Mouse (Mus musculus) lung, postnatal 14 days (tissue): ENCODE measurements around the gene Dock4.
"Not testable (repeated sequence)": the region's sequence is repeated elsewhere in the genome, so short reads cannot be mapped to it uniquely, and the experiment has no call there.

Experiments
- DNase-seq: peaks from one replicate; pipeline ENCODE4 v3.0.0; 2021

Gene Dock4

DNA sequence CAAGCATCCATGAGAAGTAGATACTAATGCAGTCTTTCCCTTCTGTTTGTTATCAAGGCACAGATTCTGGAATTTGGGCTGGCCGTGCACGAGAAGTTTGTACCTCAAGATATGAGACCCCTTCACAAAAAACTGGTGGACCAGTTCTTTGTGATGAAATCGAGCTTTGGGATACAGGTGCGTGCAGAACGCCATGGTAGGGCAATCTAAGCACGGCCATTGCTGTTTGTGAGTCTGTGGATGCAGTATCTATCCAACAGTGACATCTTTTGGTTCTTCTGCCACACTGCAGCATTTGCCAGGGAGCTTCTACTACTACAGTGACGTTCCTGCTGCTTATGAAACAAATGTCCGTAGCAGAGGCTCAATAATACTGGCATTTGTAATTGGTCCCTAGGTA, 386.4 kb downstream of the Dock4 start:
- DNase-seq = peak; percentile 41

DNA sequence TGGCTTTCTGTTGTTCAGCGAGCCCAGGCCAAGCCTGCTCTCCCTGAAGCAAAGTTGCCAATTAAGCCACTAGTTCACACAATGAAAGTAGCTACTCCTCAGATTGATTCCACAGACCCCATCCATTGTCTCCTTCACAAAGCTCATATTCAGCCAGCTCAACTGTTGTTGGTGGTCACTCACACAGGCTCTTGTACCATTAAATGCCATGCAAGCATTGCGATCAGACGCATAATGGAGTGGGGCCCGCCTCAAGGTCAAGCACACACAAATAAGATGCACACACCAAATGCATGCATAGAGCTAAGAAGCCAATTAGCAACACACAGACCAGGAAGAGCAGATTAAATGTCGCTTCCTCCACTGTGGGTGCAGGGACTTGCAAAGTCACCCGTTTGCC, 391.2 kb downstream of the Dock4 start:
- no peak for DNase-seq

GRCm38 (mm10) chr12:40837597-40838337, 392.0 kb downstream of the Dock4 start:
- peak; percentile 79 for DNase-seq

- no peak for DNase-seq
These were observed 392.6 kb downstream of the Dock4 start for GRCm38 (mm10) chr12:40838338-40838695.

DNA sequence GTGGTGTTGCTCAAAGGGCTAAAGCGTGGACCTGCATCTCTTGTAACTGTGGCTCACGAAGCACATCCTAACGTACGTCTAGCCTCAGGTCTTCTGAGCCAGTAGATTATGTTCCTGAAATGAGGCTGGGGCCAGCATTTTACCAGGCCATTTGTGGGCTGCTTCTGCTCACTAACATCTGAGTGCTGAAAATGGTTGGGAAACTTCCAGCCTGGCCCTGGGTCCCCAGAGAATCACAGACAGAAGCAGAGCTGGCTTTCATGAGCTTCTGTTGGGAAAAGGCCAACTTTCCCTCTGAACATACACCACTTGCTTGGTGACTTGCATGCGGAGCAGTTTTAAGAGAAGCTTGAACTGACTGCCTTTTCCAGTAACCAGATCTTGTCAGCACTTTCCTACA, 393.2 kb downstream of the Dock4 start:
- DNase-seq = peak; percentile 30

DNA sequence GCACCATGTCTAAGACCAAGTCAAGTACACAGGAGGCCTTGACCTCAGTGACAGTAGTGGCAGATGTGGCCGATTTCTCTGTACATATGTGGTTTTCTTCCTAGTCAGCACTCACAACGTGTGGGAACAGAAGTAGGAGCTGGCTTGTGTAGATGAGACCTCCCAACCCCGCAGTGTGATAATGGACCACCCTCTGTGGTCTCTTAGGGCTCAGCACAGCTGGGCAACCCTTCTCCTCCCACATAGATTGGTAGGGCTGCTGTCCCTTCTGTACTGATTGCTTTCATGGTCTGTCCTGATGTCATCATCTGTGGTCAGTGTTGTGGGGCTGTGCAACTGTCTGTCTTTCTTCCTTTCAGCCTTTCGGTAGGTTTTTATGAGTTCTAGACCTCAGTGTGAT, 394.1 kb downstream of the Dock4 start:
- DNase-seq = no peak

- no peak for DNase-seq
These were observed 396.7 kb downstream of the Dock4 start for GRCm38 (mm10) chr12:40842251-40842988.

- DNase-seq = no peak
These were observed 397.2 kb downstream of the Dock4 start for GRCm38 (mm10) chr12:40842991-40843390.

DNA sequence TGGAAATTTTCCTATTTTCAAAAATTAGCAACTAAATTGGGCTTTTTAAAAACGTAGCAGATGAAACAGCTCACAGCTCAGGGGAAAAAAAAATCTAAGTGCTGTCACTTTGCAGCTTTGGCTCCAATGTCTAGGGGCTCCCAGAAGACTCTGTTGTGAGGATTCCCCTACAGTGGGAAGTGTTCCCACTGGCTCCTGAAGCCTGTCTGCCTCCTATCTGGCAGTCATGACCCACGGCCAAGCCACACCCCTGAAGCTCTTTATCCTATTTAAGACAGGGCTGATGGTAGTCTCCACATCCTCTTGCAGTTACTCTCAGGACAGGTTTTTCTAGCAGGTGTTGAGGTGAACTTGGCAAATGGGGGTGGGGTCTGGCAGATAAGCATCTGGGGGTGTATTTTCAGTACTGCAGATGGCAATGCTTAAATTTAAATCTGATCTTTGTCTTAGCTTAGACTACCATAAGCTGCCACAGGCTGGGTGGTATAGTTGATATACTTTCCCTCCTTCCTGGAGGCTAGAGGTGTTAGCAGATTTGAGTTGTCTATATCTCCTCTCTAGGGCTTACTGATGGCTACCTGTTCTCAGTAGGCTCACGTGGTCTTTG, 397.8 kb downstream of the Dock4 start:
- DNase-seq = no peak

DNA sequence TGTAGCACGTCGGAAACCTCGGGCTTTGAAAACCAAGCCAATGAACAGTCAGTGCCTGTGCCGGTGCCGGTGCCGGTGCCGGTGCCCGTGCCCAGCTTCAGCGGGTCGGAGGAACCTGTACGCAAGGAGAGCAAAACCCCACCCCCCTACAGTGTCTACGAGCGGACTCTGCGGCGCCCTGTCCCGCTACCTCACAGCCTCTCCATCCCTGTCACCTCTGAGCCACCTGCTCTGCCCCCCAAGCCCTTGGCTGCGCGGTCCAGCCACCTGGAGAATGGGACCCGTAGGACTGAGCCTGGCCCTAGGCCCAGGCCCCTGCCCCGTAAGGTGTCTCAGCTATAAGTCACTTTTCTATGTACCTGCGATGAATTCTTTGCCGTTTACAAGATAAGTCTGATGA, 398.6 kb downstream of the Dock4 start:
- DNase-seq = no peak

DNA sequence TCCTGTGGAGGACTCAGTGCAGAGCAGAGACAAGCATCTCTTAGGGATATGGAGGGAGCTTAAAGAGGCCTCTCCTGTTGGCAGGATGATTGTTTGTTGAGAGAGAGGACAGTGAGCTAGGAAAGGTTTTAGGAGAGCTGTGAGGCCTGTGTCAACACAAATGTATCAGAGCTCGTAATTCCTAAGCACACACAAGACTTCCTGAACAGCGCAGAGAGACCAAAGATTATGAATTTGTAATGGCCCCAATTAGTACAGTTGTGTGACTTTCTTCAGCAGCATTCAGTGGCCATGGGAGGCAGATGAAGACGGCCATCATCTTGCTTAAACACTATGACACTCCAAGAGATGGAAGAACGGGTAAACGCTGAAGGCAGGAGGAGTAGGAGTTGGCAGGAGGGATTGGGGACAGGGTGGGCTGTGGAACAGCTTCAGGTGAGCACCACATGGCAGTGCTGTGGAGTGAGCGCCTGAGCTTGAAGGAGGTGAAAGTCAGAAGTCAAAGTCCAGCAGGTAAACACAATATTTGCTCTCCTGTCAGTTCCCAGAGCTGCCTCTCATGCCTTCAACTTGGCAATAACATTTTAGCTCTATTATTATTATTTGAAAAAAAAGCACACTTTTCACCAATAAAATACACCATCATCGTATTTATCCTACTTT, 409.1 kb downstream of the Dock4 start:
- DNase-seq = no peak

DNA sequence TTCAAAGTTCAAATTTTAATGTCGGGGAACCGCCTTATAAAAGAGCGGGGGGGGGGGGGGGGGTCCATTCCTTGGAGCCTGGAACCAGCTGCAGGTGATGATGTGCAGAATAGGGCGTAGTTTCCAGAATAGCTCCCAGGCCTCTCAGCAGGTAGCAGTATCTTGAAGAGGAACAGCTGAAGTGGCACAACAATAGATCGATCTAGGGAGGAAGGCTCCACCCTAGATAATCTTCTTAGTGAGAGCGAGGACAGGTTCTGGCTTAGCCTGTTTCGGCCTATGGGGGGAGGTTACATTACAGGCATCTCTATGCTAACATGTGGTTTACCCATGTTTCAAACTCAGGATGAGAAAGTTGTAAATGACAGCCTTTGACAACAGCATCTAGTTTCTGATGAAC, 411.7 kb downstream of the Dock4 start:
- no peak for DNase-seq

DNA sequence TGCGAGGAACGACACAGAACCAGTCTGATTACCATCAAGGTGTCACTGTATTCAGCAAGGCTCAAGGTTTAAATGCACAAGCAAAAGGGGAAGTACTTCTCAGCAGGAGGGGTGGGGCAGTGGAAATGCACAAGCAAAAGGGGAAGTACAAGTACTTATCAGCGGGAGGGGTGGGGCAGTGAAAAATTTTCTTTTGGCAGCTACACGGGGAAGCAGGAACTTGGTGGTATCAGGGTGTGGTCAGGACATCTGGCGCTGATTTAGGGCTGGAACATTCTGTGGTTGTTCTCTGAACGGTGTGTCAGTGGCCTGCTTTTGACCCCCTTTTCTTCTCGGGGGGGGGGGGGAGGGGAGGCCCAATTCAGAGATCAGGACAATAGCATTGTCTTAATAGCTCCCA, 413.0 kb downstream of the Dock4 start:
- not testable (repeated sequence) for DNase-seq

DNA sequence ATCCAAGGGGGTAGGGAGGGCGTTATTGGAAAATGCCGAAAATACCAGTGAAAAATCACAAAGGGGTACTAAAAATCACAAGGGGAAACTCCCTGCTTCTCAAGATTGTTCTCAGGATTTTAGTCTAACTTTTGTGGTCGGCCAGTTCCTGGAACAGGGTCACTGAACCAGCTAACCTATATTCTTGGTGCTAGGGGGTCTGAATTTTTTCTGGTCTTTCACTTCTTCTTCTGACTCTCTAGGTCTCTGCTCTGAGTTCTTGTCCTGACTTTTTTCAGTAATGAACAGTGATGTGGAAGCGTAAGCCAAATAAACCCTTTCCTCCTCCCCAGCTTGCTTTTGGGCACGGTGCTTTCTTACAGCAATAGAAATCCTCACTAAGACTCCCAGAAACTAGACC, 424.6 kb downstream of the Dock4 start:
- no peak for DNase-seq

DNA sequence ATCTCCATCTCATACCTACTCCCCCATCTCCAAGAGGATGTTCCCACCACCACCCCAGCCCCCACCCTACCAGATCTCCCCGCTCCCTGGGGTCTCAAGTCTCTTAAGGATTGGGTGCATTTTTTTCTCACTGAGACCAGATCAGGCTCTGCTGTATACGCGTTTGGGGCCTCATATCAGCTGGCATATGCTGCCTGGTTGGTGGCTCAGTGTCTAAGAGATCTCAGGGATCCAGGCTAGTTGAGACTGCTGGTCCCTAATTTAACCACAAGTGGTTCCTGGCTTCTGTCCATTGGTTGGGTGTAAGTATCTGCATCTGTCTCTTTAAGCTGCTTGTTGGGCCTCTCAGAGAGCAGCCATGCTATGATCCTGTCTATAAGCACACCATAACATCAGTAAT, 427.0 kb downstream of the Dock4 start:
- DNase-seq = no peak

- not testable (repeated sequence) for DNase-seq
These were observed 427.5 kb downstream of the Dock4 start for GRCm38 (mm10) chr12:40873267-40873666.

GRCm38 (mm10) chr12:40884976-40885375, 439.2 kb downstream of the Dock4 start:
- DNase-seq = no peak

- no peak for DNase-seq
These were observed 439.6 kb downstream of the Dock4 start for GRCm38 (mm10) chr12:40885377-40885776.

GRCm38 (mm10) chr12:40887496-40887895, 441.7 kb downstream of the Dock4 start:
- no peak for DNase-seq

GRCm38 (mm10) chr12:40888261-40888791, 442.6 kb downstream of the Dock4 start:
- peak; percentile 1 for DNase-seq

- DNase-seq = peak; percentile 3
These were observed 443.1 kb downstream of the Dock4 start for GRCm38 (mm10) chr12:40888829-40889228.

DNA sequence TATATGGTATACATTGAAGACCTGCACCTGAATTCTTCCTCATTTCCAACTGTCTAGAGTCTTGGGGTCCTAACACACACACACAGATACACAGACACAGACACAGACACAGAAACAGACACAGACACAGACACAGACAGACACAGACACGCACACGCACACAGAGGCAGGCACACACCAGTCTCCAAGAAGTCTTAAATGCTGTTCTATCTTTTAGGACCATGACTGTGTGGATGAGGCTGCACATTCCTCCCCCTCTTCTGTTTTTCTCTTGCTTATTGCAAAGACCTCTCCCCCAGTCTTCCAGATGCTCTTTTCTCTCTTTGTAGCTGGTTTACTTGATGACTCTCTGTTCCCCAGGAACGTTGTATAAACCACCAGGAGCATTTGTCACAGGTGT, 443.8 kb downstream of the Dock4 start:
- DNase-seq = no peak

GRCm38 (mm10) chr12:40891168-40891567, 445.4 kb downstream of the Dock4 start:
- DNase-seq = no peak
